Comparison of ENCODE assay signal across 30 mouse cellular contexts in the genomic region with DNA sequence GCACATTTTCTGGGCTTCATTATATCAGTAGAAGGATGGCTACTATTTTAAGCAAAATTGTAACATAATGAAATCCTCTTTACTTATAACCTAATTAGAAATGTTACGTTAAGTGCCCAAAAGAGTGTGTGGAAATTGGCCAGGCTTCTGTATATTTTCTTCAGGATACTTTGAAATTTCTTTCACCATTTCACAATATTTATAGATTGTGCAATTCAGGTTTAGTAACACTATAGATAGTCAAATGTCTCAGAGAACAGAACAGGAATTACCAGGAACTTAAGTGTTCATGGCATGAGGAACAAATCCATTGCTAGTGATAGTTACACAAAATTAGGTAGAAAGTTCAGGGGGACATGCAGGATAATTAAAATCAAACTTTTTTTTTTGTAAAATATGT. TPM values are rescaled to one million over a fixed set of nuclear protein-coding genes. Genes with fewer than 3 reads are reported as not detected.
A peak's percentile ranks its signal among the peaks of the same experiment; 100 is the strongest.
DNase-seq lines count a peak whose midpoint lies in the region; ATAC-seq and TF ChIP-seq lines count a peak whose summit lies in the region.
"Had no signal": no experiment of that assay in that cellular context is flagged by ENCODE, and none has a peak within 500 bp of the region (broad histone marks: within the 10 kb centered on the region; RNA-seq: fewer than 3 reads in every experiment).

No protein-coding gene starts in this region.

- H3K9ac ChIP-seq in lung, postnatal 0 days (replicated peaks; ENCODE audit: low read depth) = no peak overlapping the region
- H3K9ac ChIP-seq: embryonic facial prominence, embryonic 13.5 days; forebrain, postnatal 0 days; heart, embryonic 12.5 days; heart, embryonic 15.5 days; hindbrain, embryonic 13.5 days had no signal

- H3K27ac ChIP-seq in lung, postnatal 0 days (ENCODE audit: low read length) = no peak overlapping the region
- H3K27ac ChIP-seq: embryonic facial prominence, embryonic 10.5 days; embryonic facial prominence, embryonic 13.5 days; heart, embryonic 15.5 days; hindbrain, embryonic 10.5 days; hindbrain, embryonic 13.5 days had no signal

- TF ChIP-seq EP300 in lung, postnatal 0 days (IDR thresholded peaks at IDR 0.05) = peak; percentile 90

- ATAC-seq in lung, postnatal 0 days = peak; percentile 63
- peak; percentile 63 for ATAC-seq in megakaryocyte, adult 5-6 weeks (ENCODE audit: poor library complexity, severe bottlenecking)
- ATAC-seq in inflammation-experienced regulatory T-cells, adult 6 months = no peak
- ATAC-seq: forebrain, embryonic 14.5 days; forebrain, postnatal 0 days; hindbrain, embryonic 16.5 days; Patski had no signal

- H3K27me3 ChIP-seq in lung, postnatal 0 days (replicated peaks; ENCODE audit: insufficient read depth, low read length) = no peaks in the 10 kb centered on the region
- H3K27me3 ChIP-seq: embryonic facial prominence, embryonic 13.5 days; heart, embryonic 12.5 days; heart, embryonic 15.5 days; Patski had no signal

- H3K4me1 ChIP-seq in lung, postnatal 0 days (ENCODE audit: insufficient read depth, low read depth, low read length) = peaks cover 6% of the 10 kb centered on the region; the same call in 1 of the 2 replicates

- H3K4me3 ChIP-seq in lung, postnatal 0 days (ENCODE audit: low read depth, low read length) = no peak overlapping the region
- H3K4me3 ChIP-seq: embryonic facial prominence, embryonic 10.5 days; embryonic facial prominence, embryonic 13.5 days; erythroblast, embryonic 14.5 days; gastrocnemius, adult 2 months; heart, embryonic 12.5 days; heart, embryonic 15.5 days; hindbrain, embryonic 10.5 days; hindbrain, embryonic 13.5 days had no signal

- no peaks in the 10 kb centered on the region for H3K36me3 ChIP-seq in lung, postnatal 0 days (ENCODE audit: insufficient read depth, low read length)
- H3K36me3 ChIP-seq: embryonic facial prominence, embryonic 13.5 days; heart, embryonic 15.5 days; hindbrain, embryonic 10.5 days; hindbrain, embryonic 13.5 days had no signal

- no peaks in the 10 kb centered on the region for H3K9me3 ChIP-seq in lung, postnatal 0 days (ENCODE audit: low read length)
- H3K9me3 ChIP-seq: embryonic facial prominence, embryonic 10.5 days; embryonic facial prominence, embryonic 13.5 days; heart, embryonic 12.5 days; heart, embryonic 15.5 days; hindbrain, embryonic 13.5 days had no signal

- 48% methylated on average over 1 of the region's 1 CpGs for WGBS in lung, postnatal 0 days

- DNase-seq in lung, postnatal 0 days (ENCODE audit: low spot score) = peak; percentile 88
- no peak for DNase-seq in lung, postnatal 14 days
- DNase-seq in 416B (ENCODE audit: low read depth) (peak; percentile 53), adipocyte (ENCODE audit: low spot score) (peak; percentile 57)
- no peak for DNase-seq in B cell, adult 2 months
- DNase-seq: adrenal gland, adult 2 months; adrenal gland, postnatal 14 days; cerebellum, adult 11 months; cerebellum, adult 2 months; cerebellum, adult 9-11 months; cerebellum, postnatal 36 days; embryo, embryonic 11 days; forebrain, postnatal 0 days; gastrocnemius, adult 2 months; gastrocnemius, postnatal 14 days; heart, adult 18-20 months; heart, postnatal 10 days; heart, postnatal 36 days had no signal

- no peak overlapping the region for H3K4me2 ChIP-seq in lung, postnatal 0 days (replicated peaks; ENCODE audit: low read depth, low read length)
- H3K4me2 ChIP-seq: embryonic facial prominence, embryonic 13.5 days; heart, embryonic 12.5 days; heart, embryonic 15.5 days; hindbrain, embryonic 13.5 days had no signal

- no peak for TF ChIP-seq CTCF in lung, postnatal 0 days (IDR thresholded peaks at IDR 0.05)

RNA-seq across cellular contexts. Expression of a gene that starts 5.7 kb away (rescaled TPM):
- polyA plus RNA-seq in lung, postnatal 0 days (2015; fragmentation: Nextera tagmentation; extraction: Ambion mirVana) = 56.9 and 57.5 TPM in 2 replicates
- total RNA-seq in megakaryocyte, adult 5-6 weeks (2015) = 83.7 and 84.1 TPM in 2 replicates
- 87.0 and 93.8 TPM in 2 replicates for total RNA-seq in megakaryocyte, adult 5-6 weeks (2017)
- polyA plus RNA-seq in inflammation-experienced regulatory T-cells, adult 6 months (2017; shearing (Covaris generic)) = 10 to 100 TPM; 11.3 to 21.8 (median 13.0) TPM

Comparison
In these comparisons a context has a peak if more than half of its experiments do, and no peak if none do; other contexts are left out.
1. DNase-seq: peak in lung, postnatal 0 days (single experiment), 416B (single experiment) and adipocyte (single experiment); none in lung, postnatal 14 days (single experiment) and B cell, adult 2 months (0 of 2).